Mouse (Mus musculus) intestine, embryonic 16.5 days (tissue): Measurements from ENCODE around the gene Klra2. TPM values are rescaled to one million over a fixed set of nuclear protein-coding genes. Genes with fewer than 3 reads are reported as not detected.
"Not testable (repeated sequence)": the region's sequence is repeated elsewhere in the genome, so short reads cannot be mapped to it uniquely, and the experiment has no call there.

ENCODE experiments used
- ATAC-seq: fragments of 200-750 bp; cut with Nextera tagmentation; 2 replicates; pipeline ENCODE4 v1.8.0; 2017; ENCODE audit warnings: moderate TSS enrichment, moderate library complexity
- H3K27ac ChIP-seq: fragments of 300-500 bp; sonication (generic); 2 replicates; pipeline ENCODE4 v1.5.1; 2014; ENCODE audit warnings: mild to moderate bottlenecking, low read length
- H3K27me3 ChIP-seq: fragments of 300-500 bp; sonication (generic); replicated peaks from 2 replicates; pipeline ENCODE4 v1.6.1; 2014; ENCODE audit warnings: low read length, control low read depth, mixed read lengths; ENCODE audit not compliant: control insufficient read depth, insufficient read depth
- H3K36me3 ChIP-seq: fragments of 300-500 bp; sonication (generic); 2 replicates; pipeline ENCODE4 v1.6.1; 2014; ENCODE audit warnings: low read length, control low read depth; ENCODE audit not compliant: control insufficient read depth, insufficient read depth
- H3K4me1 ChIP-seq: fragments of 300-500 bp; sonication (generic); 2 replicates; pipeline ENCODE4 v1.6.1; 2014; ENCODE audit warnings: low read length, control low read depth, mixed read lengths; ENCODE audit not compliant: control insufficient read depth, insufficient read depth
- H3K4me2 ChIP-seq: fragments of 300-500 bp; sonication (generic); 2 replicates; pipeline ENCODE4 v1.6.1; 2014; ENCODE audit warnings: low read depth, low read length, control low read depth
- H3K4me3 ChIP-seq: fragments of 300-500 bp; sonication (generic); 2 replicates; pipeline ENCODE4 v1.5.1; 2014; ENCODE audit warnings: mild to moderate bottlenecking, low read length
- H3K9ac ChIP-seq: fragments of 300-500 bp; sonication (generic); 2 replicates; pipeline ENCODE4 v1.6.1; 2014; ENCODE audit warnings: low read depth, low read length
- H3K9me3 ChIP-seq: fragments of 300-500 bp; sonication (generic); 2 replicates; pipeline ENCODE4 v1.6.1; 2016; ENCODE audit warnings: low read length, control low read depth; ENCODE audit not compliant: control insufficient read depth
- WGBS: fragments of 180-500 bp; shearing (Covaris S2); extraction: QIAGEN DNeasy Blood & Tissue Kit; methylation state at CpG from one replicate; pipeline ENCODE4 v1.1.7; 2014; 5-methylcytosine and 5-hydroxymethylcytosine counted together
- polyA plus RNA-seq: library from polyadenylated mRNA; unstranded; fragments of >200 nt; fragmentation: Nextera tagmentation; extraction: Ambion mirVana; gene quantifications from 2 replicates; pipeline ENCODE4 v1.2.1, GENCODE M21; 2015

The Klra2 gene
- 0.82 and 1.0 TPM in 2 replicates for polyA plus RNA-seq

- Histone ChIP-seq H3K9me3 (no peaks in the 10 kb centered on the region), H3K4me2 (no peak within 1 kb of the TSS), H3K9ac (no peak within 1 kb of the TSS), H3K27me3 (no peaks in the 10 kb centered on the region), H3K36me3 (no peaks in the 10 kb centered on the region), H3K4me3 (no peak within 1 kb of the TSS), H3K4me1 (no peaks in the 10 kb centered on the region), H3K27ac (no peak within 1 kb of the TSS)
- 91% methylated on average over 2 of the region's 2 CpGs for WGBS
- ATAC-seq: no peak
These were observed at the start of gene Klra2 for GRCm38 (mm10) chr6:131247206-131247605. Klra2 (minus strand) TSS chr6:131247362.

GRCm38 (mm10) chr6:131294435-131295112 is 47.4 kb upstream of the Klra2 start:
- Histone ChIP-seq H3K27me3 (no peaks in the 10 kb centered on the region), H3K4me2 (peak overlapping the region; percentile 25; the same call in 1 of the 2 replicates), H3K27ac (peak overlapping the region; percentile 84), H3K36me3 (no peaks in the 10 kb centered on the region), H3K9me3 (no peaks in the 10 kb centered on the region), H3K4me1 (peaks cover 5% of the 10 kb centered on the region), H3K4me3 (no peak overlapping the region), H3K9ac (no peak overlapping the region)
- 59% methylated on average over 5 of the region's 5 CpGs for WGBS
- peak; percentile 91 for ATAC-seq

DNA sequence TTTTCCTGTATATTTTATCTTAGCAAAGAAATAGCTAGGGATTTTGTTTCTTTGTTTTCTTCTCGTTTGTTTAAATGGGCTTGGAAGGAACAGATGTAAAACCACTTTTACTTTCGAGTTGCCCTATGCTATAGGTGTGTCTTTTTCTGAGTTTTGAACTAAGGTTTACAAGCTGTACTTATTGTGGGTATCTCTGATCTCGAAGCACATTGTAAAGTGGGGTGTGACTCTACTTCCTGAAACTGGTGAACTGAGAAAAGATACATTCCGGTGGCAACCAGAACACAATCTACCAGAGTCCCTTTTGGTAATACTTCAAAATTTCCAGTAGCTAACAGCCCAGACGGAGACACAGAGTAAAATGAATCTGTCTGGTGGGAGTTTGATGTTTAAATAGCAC is 46.8 kb upstream of the Klra2 start:
- H3K4me2 ChIP-seq: peak overlapping the region; percentile 25; the same call in 1 of the 2 replicates
- H3K27ac ChIP-seq: peak overlapping the region; percentile 84
- 67% methylated on average over 5 of the region's 5 CpGs for WGBS
- H3K27me3 ChIP-seq: no peaks in the 10 kb centered on the region
- H3K9me3 ChIP-seq: no peaks in the 10 kb centered on the region
- no peak overlapping the region for H3K9ac ChIP-seq
- H3K4me1 ChIP-seq: peaks cover 5% of the 10 kb centered on the region
- H3K36me3 ChIP-seq: no peaks in the 10 kb centered on the region
- 0 out of 2 replicates have a peak overlapping the region, but pooled peaks have one; percentile 1 for H3K4me3 ChIP-seq
- ATAC-seq: peak; percentile 90

- H3K27ac ChIP-seq: peak within 1 kb of the TSS; percentile 84
- 2% methylated on average over 51 of the region's 51 CpGs for WGBS
- peak within 1 kb of the TSS; percentile 68 for H3K4me2 ChIP-seq
- peak; percentile 52 for ATAC-seq
- peak within 1 kb of the TSS; percentile 65 for H3K4me3 ChIP-seq
- H3K27me3 ChIP-seq: no peaks in the 10 kb centered on the region
- no peaks in the 10 kb centered on the region for H3K36me3 ChIP-seq
- H3K9me3 ChIP-seq: no peaks in the 10 kb centered on the region
- peak within 1 kb of the TSS; percentile 62 for H3K9ac ChIP-seq
- peaks cover 5% of the 10 kb centered on the region for H3K4me1 ChIP-seq
These were observed 46.0 kb upstream of the Klra2 start, which contains the start of gene Magohb for GRCm38 (mm10) chr6:131292991-131293788. Magohb (minus strand) TSS chr6:131293244.

DNA sequence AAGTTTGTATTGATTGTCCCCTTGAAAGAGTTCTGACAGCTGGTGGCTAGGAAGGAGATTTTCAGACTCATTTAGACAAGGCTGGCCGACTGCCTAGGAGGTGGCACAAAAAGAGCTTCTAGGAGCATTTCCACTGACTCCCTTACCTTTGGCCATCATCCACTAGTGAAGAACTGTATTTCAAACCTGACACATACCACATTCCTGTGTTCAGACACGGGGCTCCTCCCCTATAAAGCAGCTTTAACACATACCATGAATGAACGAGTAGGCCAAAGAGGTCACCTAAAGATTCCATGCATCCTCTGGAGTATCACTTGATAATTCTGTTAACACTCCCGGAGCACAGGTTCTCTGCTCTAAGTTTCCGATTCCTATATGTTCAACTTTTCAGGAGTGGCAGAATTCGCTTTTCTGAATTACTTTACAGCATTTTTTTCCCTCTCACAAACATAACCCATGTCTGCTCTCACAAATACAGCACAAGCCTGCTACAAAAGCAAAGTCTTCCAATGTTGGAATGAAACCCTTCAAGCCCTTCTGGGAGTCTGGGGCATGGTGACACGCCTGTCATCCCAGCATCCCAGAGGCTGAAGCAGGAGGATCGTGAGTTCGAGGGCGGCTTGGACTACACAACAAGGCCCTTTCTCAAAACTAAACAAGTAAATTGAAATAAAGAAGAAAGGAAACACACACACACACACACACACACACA is 45.3 kb upstream of the Klra2 start:
- Histone ChIP-seq H3K4me1 (peaks cover 5% of the 10 kb centered on the region), H3K27ac (0 out of 2 replicates have a peak overlapping the region, but pooled peaks have one; percentile 13), H3K36me3 (no peaks in the 10 kb centered on the region), H3K27me3 (no peaks in the 10 kb centered on the region), H3K9ac (peak overlapping the region; percentile 62), H3K9me3 (no peaks in the 10 kb centered on the region), H3K4me3 (peak overlapping the region; percentile 65), H3K4me2 (peak overlapping the region; percentile 41)
- 12% methylated on average over 10 of the region's 10 CpGs for WGBS
- 0 out of 2 replicates have a peak, but pooled peaks have one; percentile 3 for ATAC-seq

GRCm38 (mm10) chr6:131290430-131290829 is 43.3 kb upstream of the Klra2 start:
- WGBS: 12% methylated on average over 2 of the region's 2 CpGs

DNA sequence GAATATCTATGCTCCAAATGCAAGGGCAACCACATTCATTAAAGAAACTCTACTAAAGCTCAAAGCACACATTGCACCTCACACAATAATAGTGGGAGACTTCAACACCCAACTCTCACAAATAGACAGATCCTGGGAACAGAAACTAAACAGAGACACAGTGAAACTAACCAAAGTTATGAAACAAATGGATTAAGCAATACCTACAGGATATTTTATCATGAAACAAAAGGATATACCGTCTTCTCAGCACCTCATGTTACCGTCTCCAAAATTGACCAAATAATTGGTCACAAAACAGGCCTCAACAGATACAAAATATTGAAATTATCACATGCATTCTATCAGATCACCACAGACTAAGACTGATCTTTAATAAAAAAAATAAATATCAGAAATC is 31.0 kb upstream of the Klra2 start:
- H3K27me3 ChIP-seq, H3K4me3 ChIP-seq, H3K4me2 ChIP-seq, H3K36me3 ChIP-seq, ATAC-seq, H3K4me1 ChIP-seq, H3K9ac ChIP-seq, H3K27ac ChIP-seq, H3K9me3 ChIP-seq: not testable (repeated sequence)
- WGBS: 93% methylated on average over 2 of the region's 2 CpGs

More at GRCm38 (mm10) chr6:131290430-131290829, 43.3 kb upstream of the Klra2 start:
- no peak overlapping the region for H3K9ac ChIP-seq
- no peak overlapping the region for H3K27ac ChIP-seq
- H3K36me3 ChIP-seq: no peaks in the 10 kb centered on the region
- peaks cover 5% of the 10 kb centered on the region for H3K4me1 ChIP-seq
- no peak overlapping the region for H3K4me2 ChIP-seq
- no peak for ATAC-seq
- no peak overlapping the region for H3K4me3 ChIP-seq
- H3K9me3 ChIP-seq: no peaks in the 10 kb centered on the region
- no peaks in the 10 kb centered on the region for H3K27me3 ChIP-seq

DNA sequence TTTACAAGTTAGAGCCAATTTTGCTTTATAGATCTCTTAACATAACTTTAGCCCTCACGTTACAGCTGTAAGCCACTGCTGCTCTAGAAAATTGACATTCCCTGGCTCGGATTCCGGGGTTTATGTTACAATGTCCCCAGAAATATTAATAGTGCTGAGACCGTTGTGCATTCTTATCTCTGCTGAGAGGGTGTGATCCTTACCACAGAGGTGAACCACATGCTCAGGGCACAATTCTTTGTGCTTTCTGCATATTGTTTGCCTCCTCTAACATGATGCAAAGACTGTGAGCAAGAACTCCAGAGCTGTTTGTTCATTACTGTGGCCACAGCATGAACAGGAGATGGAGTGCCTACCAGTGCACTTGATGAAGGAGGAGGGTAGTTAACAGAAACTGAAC is 29.5 kb upstream of the Klra2 start:
- Histone ChIP-seq H3K27ac (no peak overlapping the region), H3K27me3 (no peaks in the 10 kb centered on the region), H3K36me3 (peaks cover 3% of the 10 kb centered on the region; the same call in 1 of the 2 replicates), H3K4me2 (no peak overlapping the region), H3K4me1 (no peaks in the 10 kb centered on the region), H3K9me3 (no peaks in the 10 kb centered on the region), H3K4me3 (no peak overlapping the region), H3K9ac (no peak overlapping the region)
- ATAC-seq: no peak
- WGBS: 76% methylated on average over 4 of the region's 4 CpGs

DNA sequence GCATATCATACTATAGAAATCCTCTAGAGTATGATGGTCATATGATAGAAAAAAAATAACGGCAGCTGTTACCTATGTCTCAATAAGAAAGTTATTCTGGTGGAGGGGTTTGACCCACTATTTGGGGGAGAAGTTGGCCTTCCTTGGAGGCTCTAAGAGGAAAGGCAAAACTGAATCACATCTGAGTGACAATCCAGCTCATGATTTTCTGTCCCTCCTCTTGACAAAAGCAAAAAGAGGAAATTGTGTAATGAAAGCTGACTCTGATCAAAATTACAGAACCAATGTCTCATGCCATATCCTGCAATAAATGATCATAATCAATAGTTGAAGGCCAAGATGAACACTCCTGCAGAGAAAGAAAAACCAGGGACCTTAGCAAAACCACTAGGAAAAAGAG is 25.1 kb upstream of the Klra2 start:
- ATAC-seq: no peak
- Histone ChIP-seq H3K4me2 (no peak overlapping the region), H3K9ac (no peak overlapping the region), H3K27me3 (no peaks in the 10 kb centered on the region), H3K27ac (no peak overlapping the region), H3K36me3 (peaks cover under 1% of the 10 kb centered on the region; the same call in 1 of the 2 replicates), H3K4me1 (no peaks in the 10 kb centered on the region), H3K9me3 (no peaks in the 10 kb centered on the region), H3K4me3 (no peak overlapping the region)
- WGBS: 92% methylated on average over 1 of the region's 1 CpGs
